Mouse (Mus musculus) ES-E14 (cell line): Measurements from ENCODE around the gene 4930469K13Rik.

ENCODE experiments used
- CHD2 ChIP-seq: IDR thresholded peaks from 2 replicates; pipeline ENCODE4 v1.6.1; 2014; ENCODE audit warnings: mild to moderate bottlenecking, low read depth, low read length, inconsistent platforms
- ZC3H11A ChIP-seq: IDR thresholded peaks from 2 replicates; pipeline ENCODE4 v1.6.1; 2012; ENCODE audit warnings: low read depth, mild to moderate bottlenecking, inconsistent platforms, low read length, borderline replicate concordance

DNA sequence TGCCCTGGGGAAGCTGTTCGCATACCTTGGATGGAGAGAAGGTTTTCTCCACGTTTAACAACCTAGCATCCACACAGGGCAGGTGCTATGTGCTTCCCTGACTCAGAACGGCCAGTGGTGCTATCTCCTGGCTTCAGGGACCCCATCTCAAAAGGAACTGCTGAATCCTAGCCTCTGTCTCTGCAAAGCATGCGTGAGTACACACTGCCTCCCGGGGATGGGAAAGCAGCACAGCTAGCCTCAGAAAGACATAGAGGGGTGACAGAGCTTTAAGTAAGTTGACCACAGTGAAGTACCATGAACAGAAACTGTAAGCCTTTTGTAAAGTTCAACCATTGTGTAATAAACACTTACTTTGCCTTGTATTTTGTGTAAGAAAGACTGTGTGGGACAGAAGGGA lies 104.9 kb downstream of the 4930469K13Rik start:
- no peak for TF ChIP-seq CHD2
- no peak for TF ChIP-seq ZC3H11A
